Mouse (Mus musculus) thymus, adult 2 months (tissue): ENCODE results near the gene Gm17657.

Experiments used
- CTCF ChIP-seq: fragments of 200-500 bp; IDR thresholded peaks from 2 replicates; pipeline ENCODE4 v1.5.1; 2012; ENCODE audit warnings: mild to moderate bottlenecking, control low read depth, low read length, moderate library complexity, borderline replicate concordance; ENCODE audit not compliant: control insufficient read depth, poor library complexity, insufficient read depth; ENCODE audit errors: extremely low read depth
- POLR2A ChIP-seq: fragments of 200-500 bp; IDR thresholded peaks from 2 replicates; pipeline ENCODE4 v1.6.1; 2012; ENCODE audit warnings: mild to moderate bottlenecking, low read length, control low read depth, moderate library complexity; ENCODE audit not compliant: control insufficient read depth, poor library complexity, insufficient read depth; ENCODE audit errors: extremely low read depth

- no peak for TF ChIP-seq POLR2A
- no peak for TF ChIP-seq CTCF
Observed at GRCm38 (mm10) chr17:29488257-29488977, 61.0 kb downstream of the Gm17657 start.
